ENCODE assay signal across 30 mouse cellular contexts in genomic region chr11:116528636-116529320, GRCm38 (mm10). TPM values are rescaled to one million over a fixed set of nuclear protein-coding genes. Genes with fewer than 3 reads are reported as not detected.
DNase-seq lines count a peak whose midpoint lies in the region; ATAC-seq and TF ChIP-seq lines count a peak whose summit lies in the region.
"Had no signal": no experiment of that assay in that cellular context is flagged by ENCODE, and none has a peak within 500 bp of the region (broad histone marks: within the 10 kb centered on the region; RNA-seq: fewer than 3 reads in every experiment).

No protein-coding gene starts in this region.

- DNase-seq in forebrain, embryonic 11.5 days (ENCODE audit: low spot score), result no peak
- peak; percentile 58 for DNase-seq in ES-CJ7 (ENCODE audit: low read depth, low spot score)
- DNase-seq in brain, embryonic 14.5 days (ENCODE audit: low read depth), result peak; percentile 17
- DNase-seq in retina, postnatal 1 day, result peak; percentile 51
- DNase-seq in left cerebral cortex, adult 11 months (ENCODE audit: low spot score), result no peak
- DNase-seq in heart, postnatal 25 days (ENCODE audit: low spot score), result no peak
- DNase-seq: adrenal gland, adult 8-10 months; adrenal gland, postnatal 25 days; cerebellum, adult 18-20 months; cerebellum, adult 9-10 months; cerebellum, postnatal 14 days; gastrocnemius, adult 2 months; gastrocnemius, postnatal 14 days; heart, adult 11 months; heart, postnatal 36 days had no signal

- no peak overlapping the region for H3K9ac ChIP-seq in forebrain, embryonic 13.5 days
- no peak overlapping the region for H3K9ac ChIP-seq in forebrain, embryonic 11.5 days (ENCODE audit: low read length)
- H3K9ac ChIP-seq: embryonic facial prominence, embryonic 12.5 days; embryonic facial prominence, embryonic 15.5 days; forebrain, embryonic 12.5 days; hindbrain, embryonic 13.5 days had no signal

- H3K36me3 ChIP-seq in forebrain, embryonic 13.5 days (ENCODE audit: poor library complexity, severe bottlenecking), result no peaks in the 10 kb centered on the region
- H3K36me3 ChIP-seq in forebrain, embryonic 11.5 days (ENCODE audit: control insufficient read depth, insufficient read depth, low read length), result no peaks in the 10 kb centered on the region
- H3K36me3 ChIP-seq: embryonic facial prominence, embryonic 12.5 days; embryonic facial prominence, embryonic 15.5 days; forebrain, embryonic 12.5 days; hindbrain, embryonic 10.5 days; hindbrain, embryonic 13.5 days had no signal

- WGBS in forebrain, embryonic 13.5 days, result 71% methylated on average over 8 of the region's 8 CpGs
- 79% methylated on average over 8 of the region's 8 CpGs for WGBS in forebrain, embryonic 11.5 days

- ATAC-seq in forebrain, embryonic 13.5 days, result no peak
- ATAC-seq in forebrain, embryonic 11.5 days (replicated peaks; ENCODE audit: low FRiP score), result no peak
- ATAC-seq: activated CD4-positive, CD25-positive, alpha-beta regulatory T cell, adult 4 months; forebrain, embryonic 16.5 days; hindbrain, embryonic 16.5 days; Patski had no signal

- H3K4me3 ChIP-seq in forebrain, embryonic 13.5 days, result no peak overlapping the region
- no peak overlapping the region for H3K4me3 ChIP-seq in forebrain, embryonic 11.5 days (ENCODE audit: low read depth, low read length)
- H3K4me3 ChIP-seq: embryonic facial prominence, embryonic 12.5 days; embryonic facial prominence, embryonic 15.5 days; forebrain, embryonic 12.5 days; gastrocnemius, adult 2 months; hindbrain, embryonic 10.5 days; hindbrain, embryonic 13.5 days had no signal

- H3K4me1 ChIP-seq in forebrain, embryonic 13.5 days, result peaks cover 42% of the 10 kb centered on the region
- peaks cover 27% of the 10 kb centered on the region for H3K4me1 ChIP-seq in forebrain, embryonic 11.5 days (replicated peaks; ENCODE audit: control insufficient read depth, insufficient read depth, low read length)

- TF ChIP-seq CTCF in brain, embryonic 14.5 days (IDR thresholded peaks at IDR 0.05; ENCODE audit: borderline replicate concordance, extremely low read depth, insufficient read depth, insufficient read length), result no peak

- intact Hi-C loops in heart, postnatal 25 days (cut with DNase I), result no loop called here

- no peaks in the 10 kb centered on the region for H3K9me3 ChIP-seq in forebrain, embryonic 13.5 days (replicated peaks)
- H3K9me3 ChIP-seq in forebrain, embryonic 11.5 days (ENCODE audit: control insufficient read depth, low read length), result no peaks in the 10 kb centered on the region
- H3K9me3 ChIP-seq: embryonic facial prominence, embryonic 12.5 days; embryonic facial prominence, embryonic 15.5 days; forebrain, embryonic 12.5 days; G1E; hindbrain, embryonic 10.5 days; hindbrain, embryonic 13.5 days had no signal

- no peak overlapping the region for H3K4me2 ChIP-seq in forebrain, embryonic 13.5 days
- H3K4me2 ChIP-seq in forebrain, embryonic 11.5 days (ENCODE audit: low read depth, low read length, severe bottlenecking), result no peak overlapping the region
- H3K4me2 ChIP-seq: embryonic facial prominence, embryonic 12.5 days; embryonic facial prominence, embryonic 15.5 days; forebrain, embryonic 12.5 days; heart, embryonic 11.5 days; hindbrain, embryonic 13.5 days had no signal

- peaks cover 46% of the 10 kb centered on the region for H3K27me3 ChIP-seq in forebrain, embryonic 13.5 days
- peaks cover 37% of the 10 kb centered on the region for H3K27me3 ChIP-seq in forebrain, embryonic 11.5 days (ENCODE audit: control insufficient read depth, insufficient read depth, low read length)
- H3K27me3 ChIP-seq: Patski had no signal

- H3K27ac ChIP-seq in forebrain, embryonic 13.5 days, result 0 out of 2 replicates have a peak overlapping the region, but pooled peaks have one; percentile 0
- no peak overlapping the region for H3K27ac ChIP-seq in forebrain, embryonic 11.5 days (ENCODE audit: low read depth, low read length)
- H3K27ac ChIP-seq: embryonic facial prominence, embryonic 12.5 days; embryonic facial prominence, embryonic 15.5 days; forebrain, embryonic 12.5 days; gastrocnemius, adult 2 months; hindbrain, embryonic 10.5 days; hindbrain, embryonic 13.5 days had no signal

- TF ChIP-seq POLR2A in brain, embryonic 14.5 days (IDR thresholded peaks at IDR 0.05; ENCODE audit: borderline replicate concordance, extremely low read depth, insufficient read depth, insufficient read length, poor library complexity, severe bottlenecking), result no peak

RNA-seq across cellular contexts. Expression of gene Sphk1, which starts 1.9 kb away (rescaled TPM):
- 0.98 and 2.2 TPM in 2 replicates for polyA plus RNA-seq in forebrain, embryonic 13.5 days (2015; fragmentation: Nextera tagmentation; extraction: Ambion mirVana)
- 3.8 and 3.9 TPM in 2 replicates for polyA plus RNA-seq in forebrain, embryonic 11.5 days (2014; fragmentation: Nextera tagmentation; extraction: Ambion mirVana)
- 2.4 and 3.6 TPM in 2 replicates for polyA plus RNA-seq in brain, embryonic 14.5 days (2012; rRNA removed)
- total RNA-seq in heart, postnatal 25 days (2021), result 1 to 10 TPM; 1.4 to 1.9 TPM
- polyA plus RNA-seq: activated CD4-positive, CD25-positive, alpha-beta regulatory T cell, adult 4 months had no signal

RNA-seq across cellular contexts. Expression of gene Prpsap1, which starts 34.8 kb away (rescaled TPM):
- polyA plus RNA-seq in forebrain, embryonic 13.5 days (2015; fragmentation: Nextera tagmentation; extraction: Ambion mirVana), result 178 and 184 TPM in 2 replicates
- polyA plus RNA-seq in forebrain, embryonic 11.5 days (2014; fragmentation: Nextera tagmentation; extraction: Ambion mirVana), result 188 and 195 TPM in 2 replicates
- 120 and 132 TPM in 2 replicates for polyA plus RNA-seq in brain, embryonic 14.5 days (2012; rRNA removed)
- 10 to 100 TPM; 33.2 to 35.1 TPM for total RNA-seq in heart, postnatal 25 days (2021)

RNA-seq across cellular contexts. Expression of gene Ube2o, which starts 52.5 kb away (rescaled TPM):
- polyA plus RNA-seq in forebrain, embryonic 13.5 days (2015; fragmentation: Nextera tagmentation; extraction: Ambion mirVana), result 11.9 and 12.1 TPM in 2 replicates
- polyA plus RNA-seq in forebrain, embryonic 11.5 days (2014; fragmentation: Nextera tagmentation; extraction: Ambion mirVana), result 23.5 and 25.9 TPM in 2 replicates
- 54.3 and 68.5 TPM in 2 replicates for polyA plus RNA-seq in brain, embryonic 14.5 days (2012; rRNA removed)
- total RNA-seq in heart, postnatal 25 days (2021), result 10 to 100 TPM; 31.4 to 37.1 TPM

RNA-seq across cellular contexts. Expression of gene Aanat, which starts 57.5 kb away (rescaled TPM):
- 0.25 and 0.39 TPM in 2 replicates for polyA plus RNA-seq in forebrain, embryonic 13.5 days (2015; fragmentation: Nextera tagmentation; extraction: Ambion mirVana)
- not detected in 2 replicates for polyA plus RNA-seq in forebrain, embryonic 11.5 days (2014; fragmentation: Nextera tagmentation; extraction: Ambion mirVana)
- 1.2 and 2.7 TPM in 2 replicates for polyA plus RNA-seq in brain, embryonic 14.5 days (2012; rRNA removed)
- total RNA-seq in heart, postnatal 25 days (2021), result not detected
- total RNA-seq: adrenal gland, adult 8-10 months; adrenal gland, postnatal 25 days; G1E; gastrocnemius, adult 2 months; gastrocnemius, postnatal 14 days; gastrocnemius, postnatal 4 days; heart, adult 8-10 months; heart, postnatal 36 days had no signal
- polyA plus RNA-seq: activated CD4-positive, CD25-positive, alpha-beta regulatory T cell, adult 4 months; embryonic facial prominence, embryonic 12.5 days; embryonic facial prominence, embryonic 15.5 days; forebrain, embryonic 16.5 days; G1E; heart, embryonic 11.5 days; heart, postnatal 0 days; hindbrain, embryonic 10.5 days; Patski had no signal

Comparison
In these comparisons a context has a peak if more than half of its experiments do, and no peak if none do; other contexts are left out.
1. DNase-seq: peak in ES-CJ7 (single experiment), brain, embryonic 14.5 days (single experiment) and retina, postnatal 1 day (single experiment); none in forebrain, embryonic 11.5 days (single experiment), left cerebral cortex, adult 11 months (single experiment) and heart, postnatal 25 days (single experiment).